ENCODE assay signal across 28 mouse cellular contexts in genomic region chr9:123180003-123180402, GRCm38 (mm10). TPM values are rescaled to one million over a fixed set of nuclear protein-coding genes. Genes with fewer than 3 reads are reported as not detected.
DNase-seq lines count a peak whose midpoint lies in the region; ATAC-seq and TF ChIP-seq lines count a peak whose summit lies in the region.
"Had no signal": no experiment of that assay in that cellular context is flagged by ENCODE, and none has a peak within 500 bp of the region (broad histone marks: within the 10 kb centered on the region; RNA-seq: fewer than 3 reads in every experiment).

No protein-coding gene starts in this region.

- peaks cover 6% of the 10 kb centered on the region; the same call in 1 of the 2 replicates for H3K36me3 ChIP-seq in kidney, embryonic 16.5 days (ENCODE audit: insufficient read depth, low read length)
- no peaks in the 10 kb centered on the region for H3K36me3 ChIP-seq in kidney, embryonic 14.5 days (ENCODE audit: control insufficient read depth, insufficient read depth, low read length)
- H3K36me3 ChIP-seq in liver, adult 2 months (ENCODE audit: control insufficient read depth, insufficient read depth, low read length), result peaks cover 6% of the 10 kb centered on the region; the same call in 1 of the 2 replicates
- no peaks in the 10 kb centered on the region for H3K36me3 ChIP-seq in liver, embryonic 12.5 days
- H3K36me3 ChIP-seq: forebrain, embryonic 10.5 days; hindbrain, embryonic 10.5 days; hindbrain, embryonic 13.5 days had no signal

- DNase-seq in adrenal gland, adult 2 months, result peak; percentile 34
- DNase-seq in adrenal gland, adult 8-10 months, result no peak
- peak; percentile 66 for DNase-seq in kidney, adult 11 months
- peak; percentile 55 to 65 for DNase-seq in kidney, adult 8-10 months
- peak; percentile 18 for DNase-seq in liver, adult 2 months (ENCODE audit: extremely low read depth, low read depth, low spot score)
- DNase-seq: adrenal gland, postnatal 25 days; cerebellum, adult 18-20 months; cerebellum, adult 9-10 months; cerebellum, postnatal 14 days; gastrocnemius, postnatal 10 days; gastrocnemius, postnatal 36 days; heart, postnatal 36 days had no signal

- WGBS in kidney, embryonic 16.5 days, result 93% methylated on average over 6 of the region's 6 CpGs
- 94% methylated on average over 6 of the region's 6 CpGs for WGBS in kidney, embryonic 14.5 days
- WGBS in liver, adult 2 months, result 96% methylated on average over 6 of the region's 6 CpGs
- WGBS in liver, embryonic 12.5 days (ENCODE audit: insufficient replicate concordance), result 78% methylated on average over 6 of the region's 6 CpGs

- no peak overlapping the region for H3K27ac ChIP-seq in kidney, embryonic 16.5 days (ENCODE audit: low read length)
- no peak overlapping the region for H3K27ac ChIP-seq in kidney, embryonic 14.5 days (ENCODE audit: low read depth, low read length)
- H3K27ac ChIP-seq in liver, adult 2 months (replicated peaks; ENCODE audit: insufficient read depth, low read depth, low read length), result no peak overlapping the region
- no peak overlapping the region for H3K27ac ChIP-seq in liver, embryonic 12.5 days
- H3K27ac ChIP-seq: forebrain, embryonic 10.5 days; forebrain, embryonic 13.5 days; hindbrain, embryonic 10.5 days; hindbrain, embryonic 13.5 days had no signal

- no peak overlapping the region for H3K4me2 ChIP-seq in kidney, embryonic 16.5 days (replicated peaks; ENCODE audit: low read depth, low read length)
- no peak overlapping the region for H3K4me2 ChIP-seq in kidney, embryonic 14.5 days (replicated peaks; ENCODE audit: low read depth, low read length)
- no peak overlapping the region for H3K4me2 ChIP-seq in liver, embryonic 12.5 days
- H3K4me2 ChIP-seq: forebrain, embryonic 13.5 days; heart, embryonic 11.5 days; hindbrain, embryonic 13.5 days had no signal

- H3K9me3 ChIP-seq in kidney, embryonic 16.5 days (ENCODE audit: low read length), result no peaks in the 10 kb centered on the region
- no peaks in the 10 kb centered on the region for H3K9me3 ChIP-seq in kidney, embryonic 14.5 days (ENCODE audit: control insufficient read depth, low read length)
- H3K9me3 ChIP-seq in liver, embryonic 12.5 days (replicated peaks), result no peaks in the 10 kb centered on the region
- H3K9me3 ChIP-seq: forebrain, embryonic 10.5 days; forebrain, embryonic 13.5 days; hindbrain, embryonic 10.5 days; hindbrain, embryonic 13.5 days had no signal

- H3K79me2 ChIP-seq in liver, adult 2 months (ENCODE audit: control insufficient read depth, insufficient read depth, low read length), result no peaks in the 10 kb centered on the region

- H3K27me3 ChIP-seq in kidney, embryonic 16.5 days (ENCODE audit: insufficient read depth, low read length), result no peaks in the 10 kb centered on the region
- no peaks in the 10 kb centered on the region for H3K27me3 ChIP-seq in kidney, embryonic 14.5 days (ENCODE audit: control insufficient read depth, insufficient read depth, low read length)
- H3K27me3 ChIP-seq in liver, adult 2 months (ENCODE audit: control insufficient read depth, insufficient read depth, low read length), result no peaks in the 10 kb centered on the region
- H3K27me3 ChIP-seq in liver, embryonic 12.5 days (replicated peaks), result no peaks in the 10 kb centered on the region
- H3K27me3 ChIP-seq: forebrain, embryonic 13.5 days; hindbrain, embryonic 13.5 days had no signal

- TF ChIP-seq POLR2A in liver, adult 2 months (IDR thresholded peaks at IDR 0.05; ENCODE audit: extremely low read depth, insufficient read depth, low read length), result no peak

- H3K4me1 ChIP-seq in kidney, embryonic 16.5 days (ENCODE audit: insufficient read depth, low read length), result no peaks in the 10 kb centered on the region
- H3K4me1 ChIP-seq in kidney, embryonic 14.5 days (ENCODE audit: control insufficient read depth, insufficient read depth, low read length), result no peaks in the 10 kb centered on the region
- H3K4me1 ChIP-seq in liver, adult 2 months (ENCODE audit: control insufficient read depth, insufficient read depth, low read length), result no peaks in the 10 kb centered on the region
- no peaks in the 10 kb centered on the region for H3K4me1 ChIP-seq in liver, embryonic 12.5 days
- H3K4me1 ChIP-seq: forebrain, embryonic 10.5 days; forebrain, embryonic 13.5 days; hindbrain, embryonic 10.5 days had no signal

- H3K9ac ChIP-seq in kidney, embryonic 16.5 days (replicated peaks; ENCODE audit: low read length), result no peak overlapping the region
- no peak overlapping the region for H3K9ac ChIP-seq in kidney, embryonic 14.5 days (ENCODE audit: low read depth, low read length)
- no peak overlapping the region for H3K9ac ChIP-seq in liver, adult 2 months (ENCODE audit: low read depth, low read length)
- no peak overlapping the region for H3K9ac ChIP-seq in liver, embryonic 12.5 days
- H3K9ac ChIP-seq: forebrain, embryonic 13.5 days; hindbrain, embryonic 13.5 days had no signal

- H3K4me3 ChIP-seq in kidney, embryonic 16.5 days (ENCODE audit: low read length), result no peak overlapping the region
- no peak overlapping the region for H3K4me3 ChIP-seq in kidney, embryonic 14.5 days (ENCODE audit: low read length)
- H3K4me3 ChIP-seq in liver, adult 2 months (ENCODE audit: insufficient read depth, low read depth, low read length), result no peak overlapping the region
- no peak overlapping the region for H3K4me3 ChIP-seq in liver, embryonic 12.5 days
- H3K4me3 ChIP-seq: forebrain, embryonic 10.5 days; forebrain, embryonic 13.5 days; hindbrain, embryonic 10.5 days; hindbrain, embryonic 13.5 days had no signal

- no peak for TF ChIP-seq CTCF in liver, adult 2 months (IDR thresholded peaks at IDR 0.05; ENCODE audit: low read depth, low read length)

- ATAC-seq in kidney, embryonic 16.5 days (ENCODE audit: low FRiP score, low TSS enrichment), result no peak
- ATAC-seq in kidney, embryonic 14.5 days (ENCODE audit: low FRiP score, low TSS enrichment), result no peak
- no peak for ATAC-seq in liver, embryonic 12.5 days
- ATAC-seq: activated CD4-positive, CD25-positive, alpha-beta regulatory T cell, adult 4 months; forebrain, embryonic 13.5 days; forebrain, embryonic 16.5 days; hindbrain, embryonic 16.5 days had no signal

RNA-seq across cellular contexts. Expression of gene Clec3b, which starts 29.3 kb away (rescaled TPM):
- 10 to 100 TPM; 27.6 to 47.5 TPM for total RNA-seq in adrenal gland, adult 2 months (2021)
- polyA plus RNA-seq in adrenal gland, adult 2 months (2012; rRNA removed), result 34.0 and 58.3 TPM in 2 replicates
- 10 to 100 TPM; 13.5 to 23.8 (median 20.1) TPM for total RNA-seq in adrenal gland, adult 8-10 months (2022)
- 0.70 and 0.77 TPM in 2 replicates for polyA plus RNA-seq in kidney, embryonic 16.5 days (2015; fragmentation: Nextera tagmentation; extraction: Ambion mirVana)
- not detected in 2 replicates for polyA plus RNA-seq in kidney, embryonic 14.5 days (2014; fragmentation: Nextera tagmentation; extraction: Ambion mirVana)
- 0.65 and 1.0 TPM in 2 replicates for total RNA-seq in liver, adult 2 months (2014; rRNA removed)
- polyA plus RNA-seq in liver, adult 2 months (2012; rRNA removed), result 0.29 and 0.73 TPM in 2 replicates
- not detected in 2 replicates for polyA plus RNA-seq in liver, embryonic 12.5 days (2016; fragmentation: Nextera tagmentation; extraction: Ambion mirVana)
- total RNA-seq: ES-E14; granulocyte monocyte progenitor cell, adult 5-6 weeks had no signal
- polyA plus RNA-seq: activated CD4-positive, CD25-positive, alpha-beta regulatory T cell, adult 4 months; embryonic facial prominence, embryonic 11.5 days; forebrain, embryonic 10.5 days; heart, embryonic 11.5 days; heart, embryonic 14.5 days; hindbrain, embryonic 10.5 days had no signal

RNA-seq across cellular contexts. Expression of gene Cdcp1, which starts 35.8 kb away (rescaled TPM):
- under 1 TPM; 0.14 to 0.17 TPM for total RNA-seq in adrenal gland, adult 2 months (2021)
- polyA plus RNA-seq in adrenal gland, adult 2 months (2012; rRNA removed), result 0.06 and 0.08 TPM in 2 replicates
- total RNA-seq in adrenal gland, adult 8-10 months (2022), result under 1 TPM; 0.12 to 0.32 (median 0.20) TPM
- 9.7 and 11.0 TPM in 2 replicates for polyA plus RNA-seq in kidney, embryonic 16.5 days (2015; fragmentation: Nextera tagmentation; extraction: Ambion mirVana)
- polyA plus RNA-seq in kidney, embryonic 14.5 days (2014; fragmentation: Nextera tagmentation; extraction: Ambion mirVana), result 5.4 and 10.2 TPM in 2 replicates
- total RNA-seq in liver, adult 2 months (2014; rRNA removed), result 2.6 and 3.1 TPM in 2 replicates
- 4.0 and 4.3 TPM in 2 replicates for polyA plus RNA-seq in liver, adult 2 months (2012; rRNA removed)
- 0.18 and 0.25 TPM in 2 replicates for polyA plus RNA-seq in liver, embryonic 12.5 days (2016; fragmentation: Nextera tagmentation; extraction: Ambion mirVana)
- total RNA-seq: gastrocnemius, adult 18-20 months; gastrocnemius, postnatal 10 days; granulocyte monocyte progenitor cell, adult 5-6 weeks had no signal
- polyA plus RNA-seq: forebrain, embryonic 13.5 days had no signal

Comparison
In these comparisons a context has a peak if more than half of its experiments do, and no peak if none do; other contexts are left out.
1. RNA of gene Clec3b, which starts 29.3 kb away (polyA plus RNA-seq): 34.0 to 58.3 TPM in adrenal gland, adult 2 months; 0.70 to 0.77 TPM in kidney, embryonic 16.5 days, 0.29 to 0.73 TPM in liver, adult 2 months, not detected in liver, embryonic 12.5 days and not detected in kidney, embryonic 14.5 days; every median in the first group is over 10 times any median in the second.